Mouse (Mus musculus) frontal cortex, adult 2 months (tissue): Measurements from ENCODE around the gene Abcd3. TPM values are rescaled to one million over a fixed set of nuclear protein-coding genes. Genes with fewer than 3 reads are reported as not detected.

Experiments used
- DNase-seq, 2 experiments: peaks; one replicate each; pipeline ENCODE4 v3.0.0; 2022; ENCODE audit warnings: low spot score in 1 of 2; ENCODE audit errors: extremely low spot score in 1 of 2
- polyA plus RNA-seq: library from polyadenylated mRNA; depleted of rRNA; stranded (reverse); fragments of >200 nt; gene quantifications from 2 replicates; pipeline ENCODE4 v1.2.3, GENCODE M21; 2012; rRNA removed

Abcd3 gene
- polyA plus RNA-seq, 1 experiment, result 38.3 TPM

DNA sequence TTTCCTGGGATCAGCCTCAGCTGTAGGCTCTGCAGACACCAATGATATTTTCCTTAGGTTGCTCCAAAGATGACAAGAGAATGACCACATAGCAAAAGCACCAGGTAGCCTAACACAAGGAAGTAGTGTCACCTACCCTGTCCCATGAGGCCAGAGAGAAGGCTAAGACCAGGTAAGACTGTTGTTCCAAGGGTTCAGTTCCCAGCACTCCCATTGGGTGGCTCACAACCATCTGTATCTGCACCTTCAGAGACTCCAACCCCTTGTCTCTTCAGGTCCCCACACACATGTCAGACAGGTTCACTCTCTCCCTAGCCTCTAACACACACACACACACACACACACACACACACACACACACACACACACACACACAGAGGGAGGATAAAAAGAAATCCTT, 99.8 kb downstream of the Abcd3 start:
- DNase-seq, result no peak

DNA sequence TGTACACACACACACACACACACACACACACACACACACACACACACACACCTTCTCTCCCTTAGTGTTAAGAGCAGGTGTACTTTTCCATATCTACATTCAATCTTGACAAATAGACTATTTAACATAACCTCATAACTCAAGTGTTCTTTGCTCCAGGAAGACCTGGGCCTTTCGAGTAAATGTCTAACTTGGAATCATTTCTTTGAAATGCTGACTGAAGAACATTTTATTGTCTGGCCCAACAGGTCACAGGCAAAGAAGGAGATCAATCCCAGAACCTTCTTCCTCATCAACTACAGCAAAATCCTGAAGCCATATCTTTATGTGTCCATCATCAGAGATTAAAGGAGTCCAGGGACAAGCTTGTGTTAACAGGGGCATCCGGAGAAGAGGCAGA, 100.6 kb downstream of the Abcd3 start:
- no peak for DNase-seq

DNA sequence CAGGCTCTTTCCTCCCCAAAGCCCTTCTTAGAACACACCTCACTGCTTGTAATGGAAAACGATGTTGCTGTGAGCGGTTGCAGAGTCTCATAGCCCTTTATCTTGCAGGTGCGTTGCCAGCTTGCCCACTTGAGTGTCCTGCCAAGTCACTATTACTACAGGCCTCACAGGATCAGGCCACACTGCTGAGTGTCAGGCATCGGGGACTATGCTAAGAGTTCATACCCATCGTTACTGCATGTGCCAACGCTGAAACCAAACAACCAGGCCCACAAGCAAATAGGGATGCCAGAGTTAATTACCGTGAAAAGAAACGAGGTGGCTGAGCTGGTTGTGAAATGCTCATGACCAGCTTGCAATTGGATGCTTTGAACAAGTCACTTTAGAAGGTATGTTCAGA, 101.3 kb downstream of the Abcd3 start:
- no peak for DNase-seq

DNA sequence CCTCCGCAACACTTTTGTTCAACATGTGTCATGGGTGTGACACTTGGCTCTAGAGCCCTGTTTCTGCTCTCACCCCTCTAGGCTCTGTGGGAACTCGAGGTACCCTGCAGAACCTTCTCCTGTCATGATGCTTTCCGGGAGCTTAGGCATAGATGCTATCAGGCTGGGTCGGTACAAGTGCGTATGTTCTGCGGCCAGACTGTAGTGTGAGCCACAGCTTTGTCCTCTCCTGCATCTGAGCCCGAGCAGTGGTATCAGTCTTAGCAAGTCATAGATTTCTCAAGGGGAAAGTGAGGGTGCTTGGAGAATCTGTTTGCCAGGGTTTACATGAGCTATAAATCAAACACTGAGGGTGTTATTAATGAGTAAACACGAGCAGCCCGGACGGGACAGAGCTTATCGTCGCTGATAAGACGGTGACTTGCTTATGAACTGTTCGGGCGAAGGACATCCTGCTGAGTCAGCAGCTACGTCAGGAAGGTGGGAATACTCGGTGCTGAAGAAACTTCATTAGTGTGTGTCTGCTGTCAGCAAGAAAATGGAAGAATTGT, 101.9 kb downstream of the Abcd3 start:
- DNase-seq, result no peak

DNA sequence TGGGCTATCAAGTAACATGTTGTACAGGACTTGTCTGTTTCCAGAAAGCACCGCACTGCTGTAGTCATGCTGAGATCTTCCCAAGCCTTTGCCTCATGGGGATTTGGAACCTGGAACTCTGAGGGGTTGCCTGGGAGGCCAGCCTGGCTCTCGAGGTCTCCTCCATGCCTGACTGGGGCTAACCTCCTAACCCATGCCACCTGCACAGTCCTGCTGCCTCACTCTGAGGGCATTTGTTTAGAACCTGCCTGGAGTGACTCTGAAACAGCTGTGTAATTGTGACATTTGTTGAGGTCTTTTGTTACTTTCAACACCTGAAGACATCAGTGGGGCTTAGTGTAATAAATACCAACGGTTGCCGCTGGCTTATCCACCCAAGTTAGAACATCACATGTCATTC, 102.9 kb downstream of the Abcd3 start:
- no peak for DNase-seq

DNA sequence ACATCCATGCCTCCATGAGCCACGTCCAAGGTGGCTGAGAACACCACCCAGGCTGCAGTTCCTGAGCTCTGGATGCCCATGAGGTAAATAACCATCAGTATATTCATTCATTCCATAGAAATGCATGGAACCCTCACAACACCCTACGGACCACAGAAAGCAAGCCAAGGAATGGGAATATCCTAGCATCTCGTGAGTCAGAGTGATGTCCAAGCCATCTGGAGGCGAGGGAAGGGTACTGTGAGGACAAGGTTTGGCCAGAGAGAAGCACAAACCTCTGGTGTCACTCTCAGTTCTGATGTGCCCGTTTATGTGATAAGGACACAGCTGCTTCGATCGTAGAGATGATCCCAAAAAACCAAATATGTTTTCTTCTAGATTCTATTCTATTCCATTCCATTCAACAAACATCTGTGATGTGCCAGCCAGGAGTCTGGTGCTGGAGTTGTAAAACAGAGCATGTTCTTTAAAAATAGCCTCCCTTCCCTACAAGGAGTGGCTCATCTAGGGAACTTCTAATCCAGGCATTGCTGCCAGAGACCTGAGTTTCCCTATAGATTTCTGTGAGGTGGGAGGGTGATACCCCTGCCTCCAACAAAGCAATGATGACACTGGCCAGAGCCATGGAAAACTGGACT, 104.1 kb downstream of the Abcd3 start:
- no peak for DNase-seq

Other genes with a start within 250 kb of the Abcd3 start
- not detected in 2 replicates for gene 4930432M17Rik, start 144.5 kb downstream of the Abcd3 start, polyA plus RNA-seq
- 62.8 and 76.8 TPM in 2 replicates for gene F3, start 91.8 kb downstream of the Abcd3 start, polyA plus RNA-seq
- gene Arhgap29, start 137.2 kb upstream of the Abcd3 start, polyA plus RNA-seq, result 16.7 and 20.3 TPM in 2 replicates
- 4.0 and 5.0 TPM in 2 replicates for gene Abca4, start 229.1 kb upstream of the Abcd3 start, polyA plus RNA-seq